Comparison of ENCODE assay signal across 8 mouse cellular contexts in genomic region chr1:43092056-43093015, GRCm38 (mm10). TPM values are rescaled to one million over a fixed set of nuclear protein-coding genes. Genes with fewer than 3 reads are reported as not detected.
A peak's percentile ranks its signal among the peaks of the same experiment; 100 is the strongest.
DNase-seq lines count a peak whose midpoint lies in the region; ATAC-seq lines count a peak whose summit lies in the region.

No protein-coding gene starts in this region.

- H3K36me3 ChIP-seq in hindbrain, embryonic 10.5 days, result peaks cover 4% of the 10 kb centered on the region
- no peaks in the 10 kb centered on the region for H3K36me3 ChIP-seq in lung, embryonic 16.5 days (ENCODE audit: control insufficient read depth, insufficient read depth, low read length)

- H3K27ac ChIP-seq in hindbrain, embryonic 10.5 days, result peak overlapping the region; percentile 93
- H3K27ac ChIP-seq in lung, embryonic 16.5 days (ENCODE audit: low read length), result peak overlapping the region; percentile 66

- peak overlapping the region; percentile 88 for H3K4me3 ChIP-seq in hindbrain, embryonic 10.5 days
- peak overlapping the region; percentile 70 for H3K4me3 ChIP-seq in lung, embryonic 16.5 days (ENCODE audit: low read length)

- no peaks in the 10 kb centered on the region for H3K27me3 ChIP-seq in hindbrain, embryonic 10.5 days (ENCODE audit: insufficient read depth, poor library complexity, severe bottlenecking)
- no peaks in the 10 kb centered on the region for H3K27me3 ChIP-seq in lung, embryonic 16.5 days (ENCODE audit: control insufficient read depth, insufficient read depth, low read depth, low read length)

- H3K4me2 ChIP-seq in lung, embryonic 16.5 days (ENCODE audit: low read depth, low read length), result peak overlapping the region; percentile 87

- H3K9me3 ChIP-seq in hindbrain, embryonic 10.5 days, result no peaks in the 10 kb centered on the region
- no peaks in the 10 kb centered on the region for H3K9me3 ChIP-seq in lung, embryonic 16.5 days (ENCODE audit: control insufficient read depth, low read length)

- peaks cover 34% of the 10 kb centered on the region for H3K4me1 ChIP-seq in hindbrain, embryonic 10.5 days (replicated peaks)
- H3K4me1 ChIP-seq in lung, embryonic 16.5 days (replicated peaks; ENCODE audit: control insufficient read depth, insufficient read depth, low read length), result peaks cover 10% of the 10 kb centered on the region; the same call in 1 of the 2 replicates

- H3K9ac ChIP-seq in lung, embryonic 16.5 days (ENCODE audit: low read length), result peak overlapping the region; percentile 89

- WGBS in hindbrain, embryonic 10.5 days, result under 1% methylated on average over 102 of the region's 102 CpGs
- under 1% methylated on average over 90 of the region's 102 CpGs for WGBS in lung, embryonic 16.5 days

- peak; percentile 90 for ATAC-seq in lung, embryonic 16.5 days (ENCODE audit: low read depth)

- DNase-seq in Muller cell, postnatal 12 days (ENCODE audit: inconsistent ontology term), result peak; percentile 79
- peak; percentile 85 for DNase-seq in cerebellum, adult 9-11 months
- peak; percentile 43 to 64 for DNase-seq in frontal cortex, adult 2 months (ENCODE audit: extremely low spot score in 1 of 2, low spot score in 1 of 2)
- DNase-seq in hindbrain, embryonic 10.5 days (ENCODE audit: low spot score), result peak; percentile 77
- peak; percentile 69 for DNase-seq in layer of hippocampus, adult 9-11 months
- peak; percentile 40 for DNase-seq in ovary, adult 18-20 months (ENCODE audit: low spot score)
- peak; percentile 63 for DNase-seq in thymus, postnatal 0 days (ENCODE audit: low spot score)

RNA-seq across cellular contexts. Expression of gene Tgfbrap1, which starts 6.1 kb away (rescaled TPM):
- polyA plus RNA-seq in frontal cortex, adult 2 months (2012; rRNA removed), result 34.4 and 36.7 TPM in 2 replicates
- polyA plus RNA-seq in hindbrain, embryonic 10.5 days (2016; fragmentation: Nextera tagmentation; extraction: Ambion mirVana), result 14.4 and 16.3 TPM in 2 replicates
- polyA plus RNA-seq in lung, embryonic 16.5 days (2015; fragmentation: Nextera tagmentation; extraction: Ambion mirVana), result 10.4 and 10.7 TPM in 2 replicates
- 5.3 and 5.6 TPM in 2 replicates for polyA plus RNA-seq in thymus, postnatal 0 days (2015; fragmentation: Nextera tagmentation; extraction: Ambion mirVana)

RNA-seq across cellular contexts. Expression of gene AI597479, which starts 6.2 kb away (rescaled TPM):
- polyA plus RNA-seq in frontal cortex, adult 2 months (2012; rRNA removed), result 22.3 and 23.8 TPM in 2 replicates
- 34.9 and 42.1 TPM in 2 replicates for polyA plus RNA-seq in hindbrain, embryonic 10.5 days (2016; fragmentation: Nextera tagmentation; extraction: Ambion mirVana)
- 29.5 and 32.6 TPM in 2 replicates for polyA plus RNA-seq in lung, embryonic 16.5 days (2015; fragmentation: Nextera tagmentation; extraction: Ambion mirVana)
- 19.7 and 21.1 TPM in 2 replicates for polyA plus RNA-seq in thymus, postnatal 0 days (2015; fragmentation: Nextera tagmentation; extraction: Ambion mirVana)

Comparison
In these comparisons a context has a peak if more than half of its experiments do, and no peak if none do; other contexts are left out.
1. Peak in every context shown above with its lines: DNase-seq, ATAC-seq, H3K4me3 ChIP-seq and H3K27ac ChIP-seq.